Mouse (Mus musculus): ENCODE results near the gene Lrch1. TPM values are rescaled to one million over a fixed set of nuclear protein-coding genes. Genes with fewer than 3 reads are reported as not detected.

Gene Lrch1
- total RNA-seq, 2 experiments from 2014 or later: 28.6 to 52.3 TPM

GRCm38 (mm10) chr14:74841708-74842107 is 106.0 kb downstream of the Lrch1 start:
- DNase-seq (ENCODE audit: extremely low spot score in 1 of 2, low spot score in 2 of 2): no peak
- intact Hi-C loops (cut with DNase I): no loop called here

GRCm38 (mm10) chr14:74841297-74841696 is 106.4 kb downstream of the Lrch1 start:
- intact Hi-C loops (cut with DNase I): no loop called here
- no peak for DNase-seq (ENCODE audit: extremely low spot score in 1 of 2, low spot score in 2 of 2)

- intact Hi-C loops (cut with DNase I): no loop called here
Observed at GRCm38 (mm10) chr14:74840820-74841219, 106.9 kb downstream of the Lrch1 start.

GRCm38 (mm10) chr14:74840328-74840727 is 107.3 kb downstream of the Lrch1 start:
- no peak for DNase-seq (ENCODE audit: extremely low spot score in 1 of 2, low spot score in 2 of 2)
- intact Hi-C loops (cut with DNase I): no loop called here

More at GRCm38 (mm10) chr14:74840820-74841219, 106.9 kb downstream of the Lrch1 start:
- no peak for DNase-seq (ENCODE audit: extremely low spot score in 1 of 2, low spot score in 2 of 2)

GRCm38 (mm10) chr14:74838816-74839215 is 108.9 kb downstream of the Lrch1 start:
- no peak for DNase-seq (ENCODE audit: extremely low spot score in 1 of 2, low spot score in 2 of 2)
- intact Hi-C loops (cut with DNase I): no loop called here

- intact Hi-C loops (cut with DNase I): no loop called here
- no peak for DNase-seq (ENCODE audit: extremely low spot score in 1 of 2, low spot score in 2 of 2)
Observed at GRCm38 (mm10) chr14:74835010-74835409, 112.7 kb downstream of the Lrch1 start.

GRCm38 (mm10) chr14:74834215-74834614 is 113.5 kb downstream of the Lrch1 start:
- intact Hi-C loops (cut with DNase I): no loop called here

GRCm38 (mm10) chr14:74831653-74832052 is 116.0 kb downstream of the Lrch1 start:
- intact Hi-C loops (cut with DNase I): no loop called here
- DNase-seq (ENCODE audit: extremely low spot score in 1 of 2, low spot score in 2 of 2): no peak

More at GRCm38 (mm10) chr14:74834215-74834614, 113.5 kb downstream of the Lrch1 start:
- no peak for DNase-seq (ENCODE audit: extremely low spot score in 1 of 2, low spot score in 2 of 2)

- intact Hi-C loops (cut with DNase I): no loop called here
- DNase-seq (ENCODE audit: extremely low spot score in 1 of 2, low spot score in 2 of 2): no peak
Observed at GRCm38 (mm10) chr14:74831050-74831449, 116.6 kb downstream of the Lrch1 start.

GRCm38 (mm10) chr14:74830591-74830990 is 117.1 kb downstream of the Lrch1 start:
- intact Hi-C loops (cut with DNase I): no loop called here
- DNase-seq (ENCODE audit: extremely low spot score in 1 of 2, low spot score in 2 of 2): no peak

GRCm38 (mm10) chr14:74822757-74823680 is 124.7 kb downstream of the Lrch1 start:
- no peak for DNase-seq (ENCODE audit: extremely low spot score in 1 of 2, low spot score in 2 of 2)

GRCm38 (mm10) chr14:74822048-74822447 is 125.6 kb downstream of the Lrch1 start:
- intact Hi-C loops (cut with DNase I): loop anchor here (10.0 kb wide), 1 partner anchor 123 kb away; the partner anchor contains the start of gene Lrch1
- no peak for DNase-seq (ENCODE audit: extremely low spot score in 1 of 2, low spot score in 2 of 2)

More at GRCm38 (mm10) chr14:74822757-74823680, 124.7 kb downstream of the Lrch1 start:
- intact Hi-C loops (cut with DNase I): loop anchor here (10.0 kb wide), 1 partner anchor 122 kb away; the partner anchor contains the start of gene Lrch1

- DNase-seq (ENCODE audit: extremely low spot score in 1 of 2, low spot score in 2 of 2): no peak
- intact Hi-C loops (cut with DNase I): loop anchor here (10.0 kb wide), 1 partner anchor 125 kb away; the partner anchor contains the start of gene Lrch1
Observed at GRCm38 (mm10) chr14:74820180-74820813, 127.4 kb downstream of the Lrch1 start.

GRCm38 (mm10) chr14:74816705-74817104 is 131.0 kb downstream of the Lrch1 start:
- intact Hi-C loops (cut with DNase I): no loop called here
- no peak for DNase-seq (ENCODE audit: extremely low spot score in 1 of 2, low spot score in 2 of 2)

GRCm38 (mm10) chr14:74814848-74815789 is 132.6 kb downstream of the Lrch1 start:
- intact Hi-C loops (cut with DNase I): no loop called here
- no peak for DNase-seq (ENCODE audit: extremely low spot score in 1 of 2, low spot score in 2 of 2)

- intact Hi-C loops (cut with DNase I): no loop called here
- DNase-seq (ENCODE audit: extremely low spot score in 1 of 2, low spot score in 2 of 2): no peak
Observed at GRCm38 (mm10) chr14:74811617-74812016, 136.1 kb downstream of the Lrch1 start.

- DNase-seq (ENCODE audit: extremely low spot score in 1 of 2, low spot score in 2 of 2): no peak
- intact Hi-C loops (cut with DNase I): no loop called here
Observed at GRCm38 (mm10) chr14:74801961-74802360, 145.7 kb downstream of the Lrch1 start.

- DNase-seq (ENCODE audit: extremely low spot score in 1 of 2, low spot score in 2 of 2): no peak
- intact Hi-C loops (cut with DNase I): no loop called here
Observed at GRCm38 (mm10) chr14:74798063-74798890, 149.4 kb downstream of the Lrch1 start.

Measured in left cerebral cortex, postnatal 10 days (tissue).